Mouse (Mus musculus): Measurements from ENCODE around the gene Pebp1. TPM values are rescaled to one million over a fixed set of nuclear protein-coding genes. Genes with fewer than 3 reads are reported as not detected.

Pebp1 gene
- polyA plus RNA-seq, 1 experiment from 2014 or later = 1,205 TPM

DNA sequence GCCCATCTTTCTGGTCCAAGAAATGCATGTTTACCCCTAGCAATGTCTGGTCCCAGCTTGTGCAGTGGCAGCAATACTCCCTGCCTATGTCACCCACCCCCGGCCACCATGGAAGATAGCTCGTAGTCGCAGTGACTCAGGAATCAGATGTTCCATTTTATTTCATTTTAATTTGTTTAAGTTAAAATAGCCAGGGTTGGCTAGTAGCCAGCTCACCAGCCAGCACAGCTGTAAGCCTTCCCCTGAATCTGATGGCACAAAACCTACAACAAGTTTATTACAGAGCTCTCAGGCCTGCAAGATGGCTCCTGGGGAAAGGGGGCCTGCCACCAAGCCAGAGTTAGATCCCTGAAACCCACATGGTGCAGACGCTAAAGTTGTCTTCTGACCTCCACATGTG lies 48.3 kb downstream of the Pebp1 start:
- Histone ChIP-seq H3K36me3 (ENCODE audit: control insufficient read depth, insufficient read depth, low read length) (no peaks in the 10 kb centered on the region; the same call in 1 of the 2 replicates), H3K9me3 (ENCODE audit: control insufficient read depth, low read length) (no peaks in the 10 kb centered on the region), H3K27ac (ENCODE audit: low read depth, low read length) (no peak overlapping the region; the same call in 1 of the 2 replicates), H3K4me3 (ENCODE audit: low read length) (no peak overlapping the region), H3K9ac (ENCODE audit: low read depth, low read length) (no peak overlapping the region), H3K27me3 (replicated peaks; ENCODE audit: control insufficient read depth, insufficient read depth, low read length) (no peaks in the 10 kb centered on the region), H3K4me1 (ENCODE audit: control insufficient read depth, insufficient read depth, low read depth, low read length) (peaks cover 16% of the 10 kb centered on the region), H3K4me2 (ENCODE audit: low read length) (no peak overlapping the region)
- ATAC-seq = no peak
- 57% methylated on average over 4 of the region's 4 CpGs for WGBS

GRCm38 (mm10) chr5:117236540-117236939 lies 50.9 kb downstream of the Pebp1 start:
- no peak overlapping the region for H3K4me2 ChIP-seq (ENCODE audit: low read length)
- WGBS = 72% methylated on average over 5 of the region's 5 CpGs
- no peaks in the 10 kb centered on the region for H3K27me3 ChIP-seq (replicated peaks; ENCODE audit: control insufficient read depth, insufficient read depth, low read length)
- no peak overlapping the region for H3K4me3 ChIP-seq (ENCODE audit: low read length)
- H3K27ac ChIP-seq (ENCODE audit: low read depth, low read length) = no peak overlapping the region
- no peaks in the 10 kb centered on the region for H3K9me3 ChIP-seq (ENCODE audit: control insufficient read depth, low read length)
- peaks cover 3% of the 10 kb centered on the region; the same call in 1 of the 2 replicates for H3K4me1 ChIP-seq (ENCODE audit: control insufficient read depth, insufficient read depth, low read depth, low read length)
- no peak for ATAC-seq
- H3K9ac ChIP-seq (ENCODE audit: low read depth, low read length) = no peak overlapping the region
- H3K36me3 ChIP-seq (ENCODE audit: control insufficient read depth, insufficient read depth, low read length) = no peaks in the 10 kb centered on the region; the same call in 1 of the 2 replicates

Other genes starting within 250 kb of the Pebp1 start
- 70.0 and 76.7 TPM in 2 replicates for gene Suds3, start 171.5 kb downstream of the Pebp1 start, polyA plus RNA-seq (2015; fragmentation: Nextera tagmentation; extraction: Ambion mirVana)
- gene Taok3, start 167.5 kb downstream of the Pebp1 start, polyA plus RNA-seq (2015; fragmentation: Nextera tagmentation; extraction: Ambion mirVana) = 61.7 and 63.3 TPM in 2 replicates
- 2.1 and 2.2 TPM in 2 replicates for gene Vsig10, start 31.5 kb upstream of the Pebp1 start, polyA plus RNA-seq (2015; fragmentation: Nextera tagmentation; extraction: Ambion mirVana)
- 200 and 278 TPM in 2 replicates for gene Wsb2, start 69.7 kb upstream of the Pebp1 start, polyA plus RNA-seq (2015; fragmentation: Nextera tagmentation; extraction: Ambion mirVana)
- gene Rfc5, start 101.4 kb upstream of the Pebp1 start, polyA plus RNA-seq (2015; fragmentation: Nextera tagmentation; extraction: Ambion mirVana) = 31.9 and 32.7 TPM in 2 replicates
- 6.0 and 6.3 TPM in 2 replicates for gene Ksr2, start 126.4 kb upstream of the Pebp1 start, polyA plus RNA-seq (2015; fragmentation: Nextera tagmentation; extraction: Ambion mirVana)

Data from hindbrain, embryonic 16.5 days (tissue).